8 mouse cellular contexts compared by ENCODE assay signal in genomic region chr5:134581146-134581545, GRCm38 (mm10). TPM values are rescaled to one million over a fixed set of nuclear protein-coding genes. Genes with fewer than 3 reads are reported as not detected.
DNase-seq lines count a peak whose midpoint lies in the region; ATAC-seq and TF ChIP-seq lines count a peak whose summit lies in the region.

Rfc2 (plus strand) TSS chr5:134581366.

- no peak within 1 kb of the TSS for H3K4me2 ChIP-seq in forebrain, embryonic 15.5 days (replicated peaks)
- H3K4me2 ChIP-seq in hindbrain, embryonic 12.5 days (replicated peaks), result no peak within 1 kb of the TSS
- no peak within 1 kb of the TSS for H3K4me2 ChIP-seq in midbrain, embryonic 16.5 days (ENCODE audit: low read length)

- ATAC-seq in Patski, result no peak
- ATAC-seq in forebrain, embryonic 15.5 days (replicated peaks), result no peak
- no peak for ATAC-seq in hindbrain, embryonic 12.5 days (ENCODE audit: low FRiP score)
- no peak for ATAC-seq in midbrain, embryonic 16.5 days

- POLR2A ChIA-PET in Patski (lab: Charles Lee), result interaction anchor here (0.7 to 1.0 kb wide), 2 partner anchors 26 to 62 kb away, joined by 3 to 5 read pairs; no protein-coding TSS in a partner anchor

- no peak within 1 kb of the TSS for H3K27ac ChIP-seq in forebrain, embryonic 15.5 days (replicated peaks)
- no peak within 1 kb of the TSS for H3K27ac ChIP-seq in hindbrain, embryonic 12.5 days
- H3K27ac ChIP-seq in midbrain, embryonic 16.5 days (ENCODE audit: low read length), result no peak within 1 kb of the TSS

- in situ Hi-C loops in Patski (cut with MboI; ENCODE audit: low pct_unique_long_range_greater_than_20kb), result loop anchor here (5.0 to 10.0 kb wide), 2 partner anchors 84 to 124 kb away; no protein-coding TSS in a partner anchor

- H3K27me3 ChIP-seq in C2C12 (ENCODE audit: control insufficient read depth, insufficient read depth, insufficient read length) (no peaks in the 10 kb centered on the region), Patski (no peaks in the 10 kb centered on the region)
- H3K27me3 ChIP-seq in forebrain, embryonic 15.5 days, result no peaks in the 10 kb centered on the region
- H3K27me3 ChIP-seq in hindbrain, embryonic 12.5 days, result no peaks in the 10 kb centered on the region
- H3K27me3 ChIP-seq in midbrain, embryonic 16.5 days (ENCODE audit: control insufficient read depth, insufficient read depth, low read depth, low read length), result no peaks in the 10 kb centered on the region

- TF ChIP-seq CTCF in C2C12 (IDR thresholded peaks at IDR 0.05; ENCODE audit: control insufficient read depth, insufficient read depth, insufficient read length) (no peak), Patski (IDR thresholded peaks at IDR 0.05) (no peak)

- no peak within 1 kb of the TSS for H3K9ac ChIP-seq in forebrain, embryonic 15.5 days (replicated peaks)
- no peak within 1 kb of the TSS for H3K9ac ChIP-seq in hindbrain, embryonic 12.5 days
- no peak within 1 kb of the TSS for H3K9ac ChIP-seq in midbrain, embryonic 16.5 days (ENCODE audit: low read depth, low read length)

- H3K4me3 ChIP-seq in C2C12 (ENCODE audit: insufficient read depth, poor library complexity, severe bottlenecking), result no peak within 1 kb of the TSS
- no peak within 1 kb of the TSS for H3K4me3 ChIP-seq in forebrain, embryonic 15.5 days
- no peak within 1 kb of the TSS for H3K4me3 ChIP-seq in hindbrain, embryonic 12.5 days
- H3K4me3 ChIP-seq in midbrain, embryonic 16.5 days (ENCODE audit: low read depth, low read length), result no peak within 1 kb of the TSS

- peaks cover 35% of the 10 kb centered on the region for H3K79me2 ChIP-seq in C2C12 (ENCODE audit: control insufficient read depth, insufficient read depth)

- H3K9me3 ChIP-seq in forebrain, embryonic 15.5 days, result no peaks in the 10 kb centered on the region
- no peaks in the 10 kb centered on the region for H3K9me3 ChIP-seq in hindbrain, embryonic 12.5 days (replicated peaks)
- H3K9me3 ChIP-seq in midbrain, embryonic 16.5 days (replicated peaks; ENCODE audit: control insufficient read depth, low read length, poor library complexity, severe bottlenecking), result no peaks in the 10 kb centered on the region

- CTCF ChIA-PET in Patski (lab: Charles Lee), result interaction anchor here (3.2 to 6.4 kb wide), 3 partner anchors 9 to 88 kb away, joined by 14 to 63 read pairs (median 15); partner anchors contain the start of gene Clip2

- WGBS in forebrain, embryonic 15.5 days, result 89% methylated on average over 5 of the region's 5 CpGs
- WGBS in hindbrain, embryonic 12.5 days, result 87% methylated on average over 5 of the region's 5 CpGs
- 89% methylated on average over 5 of the region's 5 CpGs for WGBS in midbrain, embryonic 16.5 days

- peaks cover 17% of the 10 kb centered on the region for H3K79me3 ChIP-seq in C2C12 (ENCODE audit: low read depth)

- no peak for DNase-seq in Patski (ENCODE audit: low read depth, low spot score)
- DNase-seq in left cerebral cortex, adult 8-10 months (ENCODE audit: low spot score in 2 of 2), result no peak
- DNase-seq in adipocyte (ENCODE audit: low spot score), result no peak
- no peak for DNase-seq in Muller cell, postnatal 12 days (ENCODE audit: inconsistent ontology term)

- peaks cover 5% of the 10 kb centered on the region for H3K36me3 ChIP-seq in C2C12 (ENCODE audit: control insufficient read depth, insufficient read depth)
- H3K36me3 ChIP-seq in forebrain, embryonic 15.5 days, result no peaks in the 10 kb centered on the region
- H3K36me3 ChIP-seq in hindbrain, embryonic 12.5 days, result no peaks in the 10 kb centered on the region
- no peaks in the 10 kb centered on the region for H3K36me3 ChIP-seq in midbrain, embryonic 16.5 days (ENCODE audit: control insufficient read depth, insufficient read depth, low read length)

- no peak within 1 kb of the TSS for H3ac ChIP-seq in C2C12 (ENCODE audit: control insufficient read depth, insufficient read length, low read depth)

- peaks cover 13% of the 10 kb centered on the region for H3K4me1 ChIP-seq in forebrain, embryonic 15.5 days
- peaks cover 10% of the 10 kb centered on the region for H3K4me1 ChIP-seq in hindbrain, embryonic 12.5 days
- H3K4me1 ChIP-seq in midbrain, embryonic 16.5 days (ENCODE audit: control insufficient read depth, insufficient read depth, low read length), result peaks cover 11% of the 10 kb centered on the region

TF ChIP-seq in C2C12, 6 proteins besides CTCF, POLR2A, EP300 and RAD21:
- TF ChIP-seq MYOD1 (IDR thresholded peaks at IDR 0.05; ENCODE audit: control insufficient read depth, insufficient read length, low read depth), result no peak

RNA-seq across cellular contexts. Expression of gene Rfc2, which starts in this region (rescaled TPM):
- 140 TPM for polyA plus RNA-seq in C2C12 (2012; fragmentation: generic; extraction: Trizol)
- polyA plus RNA-seq in Patski (2021), result 94.4 TPM
- polyA plus RNA-seq in forebrain, embryonic 15.5 days (2015; fragmentation: Nextera tagmentation; extraction: Ambion mirVana), result 218 TPM in 2 replicates
- 226 and 228 TPM in 2 replicates for polyA plus RNA-seq in hindbrain, embryonic 12.5 days (2016; fragmentation: Nextera tagmentation; extraction: Ambion mirVana)
- total RNA-seq in left cerebral cortex, adult 8-10 months (2022), result 10 to 100 TPM; 54.0 to 67.3 (median 60.3) TPM
- polyA plus RNA-seq in midbrain, embryonic 16.5 days (2015; fragmentation: Nextera tagmentation; extraction: Ambion mirVana), result 179 and 186 TPM in 2 replicates
